Mouse (Mus musculus): Measurements from ENCODE around the gene Prss41.

GRCm38 (mm10) chr17:23867756-23868155, 23.8 kb upstream of the Prss41 start, which contains the start of gene Prss21:
- TF ChIP-seq CTCF (IDR thresholded peaks at IDR 0.05; ENCODE audit: low read depth, low read length) (no peak), POLR2A (IDR thresholded peaks at IDR 0.05; ENCODE audit: insufficient read depth, low read length) (no peak), EP300 (IDR thresholded peaks at IDR 0.05; ENCODE audit: insufficient read depth, low read depth, low read length) (no peak)

Data from ES-Bruce4 (cell line).